Mouse (Mus musculus) limb, embryonic 11.5 days (tissue): ENCODE data around the gene Itk. TPM values are rescaled to one million over a fixed set of nuclear protein-coding genes. Genes with fewer than 3 reads are reported as not detected.

Source experiments
- ATAC-seq: fragments of 200-750 bp; cut with Nextera tagmentation; 2 replicates; pipeline ENCODE4 v1.8.0; 2017; ENCODE audit warnings: low read depth; ENCODE audit not compliant: insufficient number of reproducible peaks, low FRiP score, low TSS enrichment
- DNase-seq: peaks from one replicate; pipeline ENCODE4 v3.0.0-alpha.2; 2015; ENCODE audit warnings: low spot score
- H3K27ac ChIP-seq: fragments of 300-500 bp; sonication (generic); replicated peaks from 2 replicates; pipeline ENCODE4 v1.5.1; 2014; ENCODE audit warnings: low read depth, mild to moderate bottlenecking, low read length
- H3K27me3 ChIP-seq: fragments of 300-500 bp; sonication (generic); 2 replicates; pipeline ENCODE4 v1.6.1; 2014; ENCODE audit warnings: mild to moderate bottlenecking, low read length, mixed read lengths; ENCODE audit not compliant: control insufficient read depth, insufficient read depth
- H3K36me3 ChIP-seq: fragments of 300-500 bp; sonication (generic); 2 replicates; pipeline ENCODE4 v1.6.1; 2014; ENCODE audit warnings: mild to moderate bottlenecking, low read length, moderate library complexity, mixed read lengths; ENCODE audit not compliant: control insufficient read depth, insufficient read depth
- H3K4me1 ChIP-seq: fragments of 300-500 bp; sonication (generic); 2 replicates; pipeline ENCODE4 v1.6.1; 2014; ENCODE audit warnings: low read length, mixed read lengths; ENCODE audit not compliant: control insufficient read depth, insufficient read depth
- H3K4me2 ChIP-seq: fragments of 300-500 bp; sonication (generic); 2 replicates; pipeline ENCODE4 v1.6.1; 2014; ENCODE audit warnings: low read depth, mild to moderate bottlenecking, moderate library complexity; ENCODE audit not compliant: severe bottlenecking
- H3K4me3 ChIP-seq: fragments of 300-500 bp; sonication (generic); 2 replicates; pipeline ENCODE4 v1.5.1; 2014; ENCODE audit warnings: low read depth, low read length
- H3K9ac ChIP-seq: fragments of 300-500 bp; sonication (generic); 2 replicates; pipeline ENCODE4 v1.6.1; 2014; ENCODE audit warnings: mild to moderate bottlenecking, low read length
- H3K9me3 ChIP-seq: fragments of 300-500 bp; sonication (generic); 2 replicates; pipeline ENCODE4 v1.6.1; 2016; ENCODE audit warnings: low read length; ENCODE audit not compliant: control insufficient read depth
- WGBS: fragments of 180-500 bp; shearing (Covaris S2); extraction: QIAGEN DNeasy Blood & Tissue Kit; methylation state at CpG from one replicate; pipeline ENCODE4 v1.1.7; 2014; 5-methylcytosine and 5-hydroxymethylcytosine counted together
- polyA plus RNA-seq: library from polyadenylated mRNA; unstranded; fragments of >200 nt; fragmentation: Nextera tagmentation; extraction: Ambion mirVana; gene quantifications from 2 replicates; pipeline ENCODE4 v1.2.1, GENCODE M21; 2014

The Itk gene
- polyA plus RNA-seq, 1 experiment from 2014 or later: not detected

GRCm38 (mm10) chr11:46276168-46276567 lies 113.1 kb downstream of the Itk start:
- H3K4me2 ChIP-seq: no peak overlapping the region
- H3K36me3 ChIP-seq: no peaks in the 10 kb centered on the region
- H3K4me1 ChIP-seq: no peaks in the 10 kb centered on the region
- H3K9ac ChIP-seq: no peak overlapping the region
- DNase-seq (no peak), ATAC-seq (no peak)
- no peak overlapping the region for H3K4me3 ChIP-seq
- no peaks in the 10 kb centered on the region for H3K9me3 ChIP-seq
- no peaks in the 10 kb centered on the region for H3K27me3 ChIP-seq
- H3K27ac ChIP-seq: no peak overlapping the region
- WGBS: 92% methylated on average over 8 of the region's 8 CpGs

GRCm38 (mm10) chr11:46275302-46275701 lies 114.0 kb downstream of the Itk start:
- Histone ChIP-seq H3K27ac (no peak overlapping the region), H3K9me3 (no peaks in the 10 kb centered on the region), H3K4me3 (no peak overlapping the region), H3K4me2 (no peak overlapping the region), H3K36me3 (no peaks in the 10 kb centered on the region), H3K4me1 (no peaks in the 10 kb centered on the region), H3K27me3 (no peaks in the 10 kb centered on the region), H3K9ac (no peak overlapping the region)
- DNase-seq (peak; percentile 83), ATAC-seq (peak; percentile 67)
- WGBS: 14% methylated on average over 6 of the region's 6 CpGs

Other genes with a start within 250 kb of the Itk start
- 0.54 and 0.71 TPM in 2 replicates for gene Nipal4, start 223.0 kb downstream of the Itk start, polyA plus RNA-seq
- gene Fndc9, start 154.0 kb downstream of the Itk start, polyA plus RNA-seq: 0.11 and 0.16 TPM in 2 replicates
- 16.2 and 18.0 TPM in 2 replicates for gene Cyfip2, start 76.7 kb downstream of the Itk start, polyA plus RNA-seq
- gene Fam71b, start 7.0 kb upstream of the Itk start, polyA plus RNA-seq: not detected in 2 replicates
- 96.5 and 109 TPM in 2 replicates for gene Med7, start 47.4 kb upstream of the Itk start, polyA plus RNA-seq
- 0.16 TPM in 1 of 2 replicates, not detected in the other for gene Havcr2, start 65.4 kb upstream of the Itk start, polyA plus RNA-seq
- not detected in 2 replicates for gene Gm12169, start 134.7 kb upstream of the Itk start, polyA plus RNA-seq
- gene BC053393, start 182.0 kb upstream of the Itk start, polyA plus RNA-seq: not detected in 2 replicates
- not detected in 2 replicates for gene Dppa1, start 239.7 kb upstream of the Itk start, polyA plus RNA-seq